Mouse (Mus musculus) limb, embryonic 11.5 days (tissue): Measurements from ENCODE around the gene Tsr2. TPM values are rescaled to one million over a fixed set of nuclear protein-coding genes. Genes with fewer than 3 reads are reported as not detected.

ENCODE experiments used
- ATAC-seq: fragments of 200-750 bp; cut with Nextera tagmentation; 2 replicates; pipeline ENCODE4 v1.8.0; 2017; ENCODE audit warnings: low read depth; ENCODE audit not compliant: insufficient number of reproducible peaks, low FRiP score, low TSS enrichment
- DNase-seq: peaks from one replicate; pipeline ENCODE4 v3.0.0-alpha.2; 2015; ENCODE audit warnings: low spot score
- H3K27ac ChIP-seq: fragments of 300-500 bp; sonication (generic); replicated peaks from 2 replicates; pipeline ENCODE4 v1.5.1; 2014; ENCODE audit warnings: low read depth, mild to moderate bottlenecking, low read length
- H3K27me3 ChIP-seq: fragments of 300-500 bp; sonication (generic); 2 replicates; pipeline ENCODE4 v1.6.1; 2014; ENCODE audit warnings: mild to moderate bottlenecking, low read length, mixed read lengths; ENCODE audit not compliant: control insufficient read depth, insufficient read depth
- H3K36me3 ChIP-seq: fragments of 300-500 bp; sonication (generic); 2 replicates; pipeline ENCODE4 v1.6.1; 2014; ENCODE audit warnings: mild to moderate bottlenecking, low read length, moderate library complexity, mixed read lengths; ENCODE audit not compliant: control insufficient read depth, insufficient read depth
- H3K4me1 ChIP-seq: fragments of 300-500 bp; sonication (generic); 2 replicates; pipeline ENCODE4 v1.6.1; 2014; ENCODE audit warnings: low read length, mixed read lengths; ENCODE audit not compliant: control insufficient read depth, insufficient read depth
- H3K4me2 ChIP-seq: fragments of 300-500 bp; sonication (generic); 2 replicates; pipeline ENCODE4 v1.6.1; 2014; ENCODE audit warnings: low read depth, mild to moderate bottlenecking, moderate library complexity; ENCODE audit not compliant: severe bottlenecking
- H3K4me3 ChIP-seq: fragments of 300-500 bp; sonication (generic); 2 replicates; pipeline ENCODE4 v1.5.1; 2014; ENCODE audit warnings: low read depth, low read length
- H3K9ac ChIP-seq: fragments of 300-500 bp; sonication (generic); 2 replicates; pipeline ENCODE4 v1.6.1; 2014; ENCODE audit warnings: mild to moderate bottlenecking, low read length
- H3K9me3 ChIP-seq: fragments of 300-500 bp; sonication (generic); 2 replicates; pipeline ENCODE4 v1.6.1; 2016; ENCODE audit warnings: low read length; ENCODE audit not compliant: control insufficient read depth
- WGBS: fragments of 180-500 bp; shearing (Covaris S2); extraction: QIAGEN DNeasy Blood & Tissue Kit; methylation state at CpG from one replicate; pipeline ENCODE4 v1.1.7; 2014; 5-methylcytosine and 5-hydroxymethylcytosine counted together
- polyA plus RNA-seq: library from polyadenylated mRNA; unstranded; fragments of >200 nt; fragmentation: Nextera tagmentation; extraction: Ambion mirVana; gene quantifications from 2 replicates; pipeline ENCODE4 v1.2.1, GENCODE M21; 2014

Gene Tsr2
- 45.2 and 57.2 TPM in 2 replicates for polyA plus RNA-seq

- Histone ChIP-seq H3K27ac (no peak within 1 kb of the TSS), H3K36me3 (no peaks in the 10 kb centered on the region), H3K4me3 (peak within 1 kb of the TSS; percentile 60), H3K4me1 (no peaks in the 10 kb centered on the region), H3K9me3 (no peaks in the 10 kb centered on the region), H3K9ac (peak within 1 kb of the TSS; percentile 61), H3K27me3 (no peaks in the 10 kb centered on the region), H3K4me2 (peak within 1 kb of the TSS; percentile 42)
- ATAC-seq, result peak; percentile 89
- DNase-seq, result peak; percentile 74
- 32% methylated on average over 35 of the region's 35 CpGs for WGBS
Measured at GRCm38 (mm10) chrX:151096171-151097058, at the start of gene Tsr2. TSS of gene Tsr2 (minus strand) at chrX:151096543.

- no peak for ATAC-seq
- H3K9me3 ChIP-seq, result no peaks in the 10 kb centered on the region
Measured at GRCm38 (mm10) chrX:151132785-151133184, 36.4 kb upstream of the Tsr2 start.

GRCm38 (mm10) chrX:151130493-151130892 is 34.1 kb upstream of the Tsr2 start:
- Histone ChIP-seq H3K36me3 (no peaks in the 10 kb centered on the region), H3K27ac (no peak overlapping the region), H3K9ac (no peak overlapping the region), H3K9me3 (no peaks in the 10 kb centered on the region), H3K27me3 (no peaks in the 10 kb centered on the region), H3K4me3 (no peak overlapping the region), H3K4me1 (no peaks in the 10 kb centered on the region), H3K4me2 (no peak overlapping the region)
- ATAC-seq, result no peak
- no peak for DNase-seq
- WGBS, result 77% methylated on average over 3 of the region's 3 CpGs

More at GRCm38 (mm10) chrX:151132785-151133184, 36.4 kb upstream of the Tsr2 start:
- peak; percentile 22 for DNase-seq
- H3K27ac ChIP-seq, result no peak overlapping the region
- 31% methylated on average over 9 of the region's 10 CpGs for WGBS
- no peak overlapping the region for H3K9ac ChIP-seq
- H3K4me2 ChIP-seq, result no peak overlapping the region
- H3K36me3 ChIP-seq, result no peaks in the 10 kb centered on the region
- no peak overlapping the region for H3K4me3 ChIP-seq
- H3K4me1 ChIP-seq, result no peaks in the 10 kb centered on the region
- H3K27me3 ChIP-seq, result no peaks in the 10 kb centered on the region

- Histone ChIP-seq H3K27me3 (no peaks in the 10 kb centered on the region), H3K4me1 (no peaks in the 10 kb centered on the region), H3K9ac (no peak overlapping the region), H3K27ac (no peak overlapping the region), H3K4me2 (no peak overlapping the region), H3K9me3 (no peaks in the 10 kb centered on the region), H3K36me3 (no peaks in the 10 kb centered on the region), H3K4me3 (no peak overlapping the region)
- 72% methylated on average over 2 of the region's 2 CpGs for WGBS
- DNase-seq (no peak), ATAC-seq (no peak)
Measured at GRCm38 (mm10) chrX:151123933-151124332, 27.6 kb upstream of the Tsr2 start.

- no peak overlapping the region for H3K4me2 ChIP-seq
- H3K27me3 ChIP-seq, result no peaks in the 10 kb centered on the region
- ATAC-seq, result no peak
- H3K4me3 ChIP-seq, result no peak overlapping the region
- peak; percentile 26 for DNase-seq
- WGBS, result 23% methylated on average over 2 of the region's 2 CpGs
- no peak overlapping the region for H3K9ac ChIP-seq
- H3K36me3 ChIP-seq, result no peaks in the 10 kb centered on the region
- no peaks in the 10 kb centered on the region for H3K4me1 ChIP-seq
- no peaks in the 10 kb centered on the region for H3K9me3 ChIP-seq
- H3K27ac ChIP-seq, result no peak overlapping the region
Measured at GRCm38 (mm10) chrX:151117432-151117831, 21.1 kb upstream of the Tsr2 start.

- Histone ChIP-seq H3K9ac (no peak overlapping the region), H3K9me3 (no peaks in the 10 kb centered on the region), H3K4me2 (no peak overlapping the region), H3K4me3 (no peak overlapping the region), H3K27me3 (no peaks in the 10 kb centered on the region), H3K4me1 (no peaks in the 10 kb centered on the region), H3K27ac (no peak overlapping the region), H3K36me3 (no peaks in the 10 kb centered on the region)
- 18% methylated on average over 7 of the region's 7 CpGs for WGBS
- no peak for ATAC-seq
- DNase-seq, result peak; percentile 27
Measured at GRCm38 (mm10) chrX:151116795-151117194, 20.5 kb upstream of the Tsr2 start.

GRCm38 (mm10) chrX:151107301-151108067 is 11.1 kb upstream of the Tsr2 start:
- Histone ChIP-seq H3K9me3 (no peaks in the 10 kb centered on the region), H3K9ac (no peak overlapping the region), H3K36me3 (no peaks in the 10 kb centered on the region), H3K4me3 (no peak overlapping the region), H3K4me1 (no peaks in the 10 kb centered on the region), H3K27ac (no peak overlapping the region), H3K4me2 (no peak overlapping the region), H3K27me3 (0 out of 2 replicates have a peak, but pooled peaks cover 5% of the 10 kb centered on the region)
- WGBS, result 71% methylated on average over 7 of the region's 7 CpGs
- ATAC-seq (no peak), DNase-seq (no peak)

- Histone ChIP-seq H3K4me3 (no peak overlapping the region), H3K27me3 (no peaks in the 10 kb centered on the region), H3K4me2 (no peak overlapping the region), H3K9ac (no peak overlapping the region), H3K36me3 (peaks cover 6% of the 10 kb centered on the region; the same call in 1 of the 2 replicates), H3K4me1 (no peaks in the 10 kb centered on the region), H3K27ac (no peak overlapping the region), H3K9me3 (no peaks in the 10 kb centered on the region)
- DNase-seq (no peak), ATAC-seq (no peak)
- 94% methylated on average over 1 of the region's 1 CpGs for WGBS
Measured at GRCm38 (mm10) chrX:151087418-151087817, 8.9 kb downstream of the Tsr2 start.
